Mouse (Mus musculus) adrenal gland, postnatal 0 days (tissue): Measurements from ENCODE around the gene Rab11fip5. TPM values are rescaled to one million over a fixed set of nuclear protein-coding genes. Genes with fewer than 3 reads are reported as not detected.

Source experiments
- microRNA-seq: library from miRNA; unstranded; fragments of <30 nt; microRNA quantifications from one replicate; pipeline ENCODE4, GENCODE M21; 2016; ENCODE audit warnings: borderline replicate concordance; ENCODE audit not compliant: insufficient number of aligned reads
- polyA plus RNA-seq: library from polyadenylated mRNA; unstranded; fragments of >200 nt; fragmentation: Nextera tagmentation; extraction: Ambion mirVana; gene quantifications from 2 replicates; pipeline ENCODE4 v1.2.1, GENCODE M21; 2015

Gene Rab11fip5
- polyA plus RNA-seq: 14.3 and 21.5 TPM in 2 replicates

DNA sequence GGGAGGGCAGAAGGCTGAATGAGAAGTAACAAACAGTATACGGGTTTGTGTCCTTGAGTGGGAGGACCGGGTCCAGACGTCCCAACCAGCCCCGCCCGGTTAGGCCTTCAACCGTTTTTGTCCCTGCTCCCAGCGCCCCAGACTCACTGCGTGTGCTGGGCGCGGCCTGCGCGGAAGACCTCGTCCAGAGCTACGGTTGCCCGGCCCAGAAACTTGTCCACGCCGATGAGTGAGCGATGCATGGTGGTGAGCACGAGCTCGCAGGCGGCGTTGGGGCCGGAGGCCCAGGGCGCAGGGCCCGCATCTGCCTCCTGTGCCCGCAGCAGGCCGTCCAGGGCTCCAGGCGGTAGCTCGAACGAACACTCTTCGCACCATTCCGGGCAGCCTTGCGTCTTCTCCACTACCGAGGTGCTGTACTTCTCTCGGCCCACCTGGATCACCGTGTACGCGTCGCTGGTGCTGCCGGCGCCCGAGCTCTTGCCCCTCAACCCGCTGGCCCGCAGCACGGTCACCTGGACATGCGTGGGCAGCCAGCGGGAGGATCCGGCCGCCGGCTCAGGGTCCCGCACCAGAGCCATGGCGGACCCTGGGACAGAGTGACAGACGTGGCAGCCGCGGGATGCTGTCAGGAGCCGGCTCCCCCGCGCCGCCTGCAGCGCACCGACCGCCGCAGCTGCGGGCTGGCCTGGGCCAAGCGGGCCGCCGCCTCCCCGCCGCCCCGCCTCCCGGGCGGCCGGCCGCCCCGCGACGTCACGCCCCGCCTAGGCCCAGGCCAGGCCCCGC is at the start of gene Rab11fip5:
Gene Rab11fip5 (minus strand): TSS at position 684 of the 783 bp plus-strand sequence.

DNA sequence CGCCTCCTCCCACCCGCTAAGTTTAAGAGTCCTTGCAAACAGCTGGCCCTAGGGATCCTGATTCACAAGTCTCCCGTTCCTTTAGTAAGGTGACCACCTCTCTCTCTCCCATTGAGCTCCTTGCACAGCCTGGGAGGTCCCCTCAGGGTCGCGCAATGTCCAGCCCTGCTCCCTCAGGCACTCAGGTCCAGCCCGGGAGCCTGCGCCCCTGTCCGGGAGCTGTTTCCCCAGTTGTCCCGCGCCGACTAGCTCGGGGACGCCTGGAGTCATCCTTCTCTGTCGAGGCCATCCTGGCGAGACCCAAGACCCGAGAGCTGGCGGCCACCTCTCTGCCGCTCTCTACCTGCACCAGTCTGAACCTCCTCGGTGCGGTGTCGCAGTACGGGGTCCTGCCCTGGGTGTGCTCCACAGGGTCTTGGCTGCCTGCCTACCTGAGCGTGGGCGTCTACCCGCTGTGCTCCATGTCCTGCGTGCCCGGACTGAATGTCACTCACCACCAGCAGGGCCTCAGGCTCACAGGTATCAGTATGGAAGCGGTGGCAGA is 49.5 kb upstream of the Rab11fip5 start, which contains the start of gene Noto:
Gene Noto (plus strand): TSS at position 51 of the 544 bp plus-strand sequence.

DNA sequence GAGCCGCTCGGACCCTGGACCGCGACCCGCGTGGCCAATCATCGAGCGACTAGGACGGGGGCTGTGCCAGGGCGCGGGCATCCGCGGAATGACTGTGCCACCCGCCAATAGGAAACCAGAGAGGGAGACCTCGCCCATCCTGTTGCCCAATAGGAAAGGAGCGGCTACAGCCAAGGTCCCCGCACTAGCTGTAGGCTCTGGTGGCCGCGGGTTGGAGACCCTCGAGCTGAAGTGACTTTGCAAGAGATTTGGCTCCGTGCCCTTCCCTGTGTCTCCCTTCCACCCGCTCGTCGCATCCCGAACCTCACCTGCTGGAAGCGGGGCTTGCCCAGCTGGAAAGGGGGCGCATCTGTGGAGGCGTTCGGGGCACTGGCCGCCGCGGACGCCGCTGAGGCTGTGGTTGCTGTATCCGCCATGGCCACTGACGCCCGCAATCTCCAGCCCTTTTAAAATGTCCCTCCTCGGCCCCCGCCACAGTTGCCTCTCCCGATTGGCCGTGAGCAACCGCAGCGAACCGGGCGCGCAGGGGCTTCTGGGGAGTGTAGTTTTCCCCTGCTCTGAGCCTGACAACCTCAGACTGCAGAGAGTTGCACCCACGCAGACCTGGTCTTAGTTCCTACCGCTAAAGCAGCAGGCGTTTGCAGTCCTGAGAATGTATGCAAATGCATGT is 41.3 kb downstream of the Rab11fip5 start, which contains the start of gene Sfxn5:
Gene Sfxn5 (minus strand): TSS at position 423 of the 670 bp plus-strand sequence.

Small RNAs within 50 kb of the gene (microRNA-seq; reads per million reads assigned to microRNA genes)
- gene Mir705: not detected

Other genes with a start within 250 kb of the Rab11fip5 start
- gene Spr, start 236.9 kb downstream of the Rab11fip5 start, polyA plus RNA-seq: 83.0 and 92.0 TPM in 2 replicates
- 0.52 TPM in 1 of 2 replicates, not detected in the other for gene Emx1, start 187.2 kb downstream of the Rab11fip5 start, polyA plus RNA-seq
- 6.6 and 7.2 TPM in 2 replicates for gene Sfxn5, start 41.2 kb downstream of the Rab11fip5 start, polyA plus RNA-seq
- not detected in 2 replicates for gene Noto, start 49.3 kb upstream of the Rab11fip5 start, polyA plus RNA-seq
- 16.1 and 26.1 TPM in 2 replicates for gene Smyd5, start 57.4 kb upstream of the Rab11fip5 start, polyA plus RNA-seq
- 233 and 278 TPM in 2 replicates for gene Cct7, start 76.9 kb upstream of the Rab11fip5 start, polyA plus RNA-seq
- 19.6 and 22.1 TPM in 2 replicates for gene Pradc1, start 77.3 kb upstream of the Rab11fip5 start, polyA plus RNA-seq
- gene Fbxo41, start 128.4 kb upstream of the Rab11fip5 start, polyA plus RNA-seq: 0.48 and 0.96 TPM in 2 replicates
- gene Egr4, start 139.0 kb upstream of the Rab11fip5 start, polyA plus RNA-seq: 0.05 TPM in 1 of 2 replicates, not detected in the other
- gene Alms1, start 212.9 kb upstream of the Rab11fip5 start, polyA plus RNA-seq: 1.7 and 2.9 TPM in 2 replicates